Mouse (Mus musculus) olfactory bulb, adult 2 months (tissue): Measurements from ENCODE around the gene Adgrv1.

Experiments
- CTCF ChIP-seq: fragments of 200-500 bp; IDR thresholded peaks from 2 replicates; pipeline ENCODE4 v1.5.1; 2012; ENCODE audit warnings: low read depth, mild to moderate bottlenecking, low read length, moderate library complexity; ENCODE audit not compliant: insufficient read depth
- POLR2A ChIP-seq: fragments of 200-500 bp; IDR thresholded peaks from 2 replicates; pipeline ENCODE4 v1.6.1; 2012; ENCODE audit warnings: mild to moderate bottlenecking, low read depth, low read length, moderate library complexity; ENCODE audit not compliant: insufficient read depth

DNA sequence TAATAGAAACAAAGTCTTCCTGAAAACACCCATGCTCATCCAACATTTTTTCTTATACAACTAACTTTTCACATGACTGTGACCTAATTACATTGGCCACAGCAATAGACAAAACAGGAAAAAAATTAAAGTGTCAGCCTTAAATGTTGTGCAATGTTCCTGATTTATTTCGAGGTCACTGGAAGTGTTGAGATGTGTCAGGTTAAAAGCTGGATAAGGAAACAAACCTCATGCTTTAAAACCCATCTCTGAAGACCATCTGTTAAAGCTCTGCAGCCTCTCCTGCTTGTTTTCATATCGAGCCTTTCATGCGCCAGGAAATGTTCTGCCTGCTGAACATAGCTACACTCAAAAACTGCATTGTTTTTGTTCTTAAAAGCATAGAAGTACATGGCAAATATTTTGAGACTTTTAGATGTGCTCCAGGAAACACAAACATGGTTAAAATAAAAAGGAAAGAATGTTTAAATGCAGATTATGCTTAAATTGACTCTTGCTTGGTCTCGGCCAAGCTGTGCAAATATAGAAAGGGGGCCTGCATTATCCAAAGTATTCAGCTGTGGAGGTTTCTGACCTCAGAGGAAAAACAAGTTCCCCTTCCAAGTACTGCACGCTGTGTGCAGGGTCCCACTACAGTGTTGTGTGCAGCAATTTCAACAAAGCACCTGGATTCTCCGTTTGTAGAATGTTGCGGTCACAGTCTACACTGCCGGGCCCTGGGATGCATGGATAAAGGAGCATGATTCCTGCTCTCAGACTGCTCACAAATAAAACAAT lies 524.2 kb downstream of the Adgrv1 start:
- TF ChIP-seq POLR2A (no peak), CTCF (no peak)
